Mouse (Mus musculus): ENCODE measurements around the gene Notch2. TPM values are rescaled to one million over a fixed set of nuclear protein-coding genes. Genes with fewer than 3 reads are reported as not detected.

The Notch2 gene
- polyA plus RNA-seq, 1 experiment, result not detected

GRCm38 (mm10) chr3:98034622-98035593 is 21.6 kb downstream of the Notch2 start:
- TF ChIP-seq GATA1 (IDR thresholded peaks at IDR 0.05; ENCODE audit: low read length), result no peak

GRCm38 (mm10) chr3:98036161-98036560 is 22.8 kb downstream of the Notch2 start:
- TF ChIP-seq GATA1 (IDR thresholded peaks at IDR 0.05; ENCODE audit: low read length), result no peak

GRCm38 (mm10) chr3:98037151-98037550 is 23.8 kb downstream of the Notch2 start:
- TF ChIP-seq GATA1 (IDR thresholded peaks at IDR 0.05; ENCODE audit: low read length), result no peak

GRCm38 (mm10) chr3:98038658-98039057 is 25.3 kb downstream of the Notch2 start:
- no peak for TF ChIP-seq GATA1 (IDR thresholded peaks at IDR 0.05; ENCODE audit: low read length)

- TF ChIP-seq GATA1 (IDR thresholded peaks at IDR 0.05; ENCODE audit: low read length), result no peak
Observed at GRCm38 (mm10) chr3:98039223-98039622, 25.9 kb downstream of the Notch2 start.

- TF ChIP-seq GATA1 (IDR thresholded peaks at IDR 0.05; ENCODE audit: low read length), result no peak
Observed at GRCm38 (mm10) chr3:98039666-98040456, 26.5 kb downstream of the Notch2 start.

- TF ChIP-seq GATA1 (IDR thresholded peaks at IDR 0.05; ENCODE audit: low read length), result no peak
Observed at GRCm38 (mm10) chr3:98040836-98041235, 27.5 kb downstream of the Notch2 start.

GRCm38 (mm10) chr3:98042301-98042700 is 29.0 kb downstream of the Notch2 start:
- TF ChIP-seq GATA1 (IDR thresholded peaks at IDR 0.05; ENCODE audit: low read length), result no peak

GRCm38 (mm10) chr3:98042955-98043456 is 29.7 kb downstream of the Notch2 start:
- no peak for TF ChIP-seq GATA1 (IDR thresholded peaks at IDR 0.05; ENCODE audit: low read length)

GRCm38 (mm10) chr3:98043669-98044068 is 30.3 kb downstream of the Notch2 start:
- TF ChIP-seq GATA1 (IDR thresholded peaks at IDR 0.05; ENCODE audit: low read length), result no peak

GRCm38 (mm10) chr3:98044768-98045368 is 31.5 kb downstream of the Notch2 start:
- no peak for TF ChIP-seq GATA1 (IDR thresholded peaks at IDR 0.05; ENCODE audit: low read length)

- no peak for TF ChIP-seq GATA1 (IDR thresholded peaks at IDR 0.05; ENCODE audit: low read length)
Observed at GRCm38 (mm10) chr3:98045465-98046148, 32.3 kb downstream of the Notch2 start.

GRCm38 (mm10) chr3:98046305-98046704 is 33.0 kb downstream of the Notch2 start:
- TF ChIP-seq GATA1 (IDR thresholded peaks at IDR 0.05; ENCODE audit: low read length), result no peak

GRCm38 (mm10) chr3:98049671-98050070 is 36.3 kb downstream of the Notch2 start:
- no peak for TF ChIP-seq GATA1 (IDR thresholded peaks at IDR 0.05; ENCODE audit: low read length)
